Mouse (Mus musculus) ES-E14 (cell line): Measurements from ENCODE around the gene Tmem208. TPM values are rescaled to one million over a fixed set of nuclear protein-coding genes. Genes with fewer than 3 reads are reported as not detected.

ENCODE experiments used
- DNase-seq: peaks from one replicate; pipeline ENCODE4 v3.0.0-alpha.2; 2013; ENCODE audit warnings: low read depth, low spot score
- H3K27ac ChIP-seq: 2 replicates; pipeline ENCODE4 v1.5.1; 2012; ENCODE audit warnings: low read depth, mild to moderate bottlenecking, low read length, moderate library complexity, mixed read lengths; ENCODE audit not compliant: poor library complexity, insufficient read depth, severe bottlenecking
- H3K36me3 ChIP-seq: 2 replicates; pipeline ENCODE4 v1.6.1; 2012; ENCODE audit warnings: mild to moderate bottlenecking, low read length, moderate library complexity, mixed read lengths; ENCODE audit not compliant: control insufficient read depth, poor library complexity, insufficient read depth, severe bottlenecking
- H3K4me1 ChIP-seq, 2 experiments: fragments of 150-350 bp in 1 of 2; sonication (generic) in 1 of 2; 2 replicates each; pipeline ENCODE4 v1.6.1; 2012; ENCODE audit warnings: low read length in 2 of 2, mild to moderate bottlenecking in 1 of 2, mixed read lengths in 1 of 2; ENCODE audit not compliant: control insufficient read depth in 2 of 2, insufficient read depth in 2 of 2, poor library complexity in 1 of 2
- H3K4me3 ChIP-seq, 2 experiments: fragments of 150-350 bp in 1 of 2; sonication (generic) in 1 of 2; 2 replicates each; pipeline ENCODE4 v1.5.1; 2012; ENCODE audit warnings: low read length in 2 of 2, low read depth in 1 of 2, mild to moderate bottlenecking in 1 of 2, mixed read lengths in 1 of 2; ENCODE audit not compliant: insufficient read depth in 1 of 2, poor library complexity in 1 of 2, severe bottlenecking in 1 of 2
- H3K9ac ChIP-seq: 2 replicates; pipeline ENCODE4 v1.6.1; 2012; ENCODE audit warnings: low read depth, mild to moderate bottlenecking, low read length, mixed read lengths; ENCODE audit not compliant: poor library complexity, insufficient read depth, severe bottlenecking
- H3K9me3 ChIP-seq: fragments of 150-350 bp; sonication (generic); 2 replicates; pipeline ENCODE4 v1.6.1; 2012; ENCODE audit warnings: low read depth, mild to moderate bottlenecking, low read length; ENCODE audit not compliant: control insufficient read depth, insufficient read depth
- CHD2 ChIP-seq: IDR thresholded peaks from 2 replicates; pipeline ENCODE4 v1.6.1; 2014; ENCODE audit warnings: mild to moderate bottlenecking, low read depth, low read length, inconsistent platforms
- HCFC1 ChIP-seq: IDR thresholded peaks from 2 replicates; pipeline ENCODE4 v1.6.1; 2012; ENCODE audit warnings: low read length, inconsistent platforms, borderline replicate concordance; ENCODE audit not compliant: insufficient read depth
- MAFK ChIP-seq: IDR thresholded peaks from 2 replicates; pipeline ENCODE4 v1.6.1; 2014; ENCODE audit warnings: mild to moderate bottlenecking, low read depth, low read length, inconsistent platforms; ENCODE audit not compliant: insufficient read depth
- ZC3H11A ChIP-seq: IDR thresholded peaks from 2 replicates; pipeline ENCODE4 v1.6.1; 2012; ENCODE audit warnings: low read depth, mild to moderate bottlenecking, inconsistent platforms, low read length, borderline replicate concordance
- ZNF384 ChIP-seq: IDR thresholded peaks from 2 replicates; pipeline ENCODE4 v1.6.1; 2012; ENCODE audit warnings: low read depth, low read length, inconsistent platforms
- in situ Hi-C, 2 experiments: fragments of 600-800 bp; cut with MboI; formaldehyde crosslinking; loops; one replicate each; pipeline ENCODE4 v1.15.1; 2025; ENCODE audit warnings: low sequenced_read_pairs in 2 of 2, inconsistent platforms in 1 of 2; ENCODE audit not compliant: unreplicated experiment in 2 of 2
- total RNA-seq: library from RNA; depleted of rRNA; stranded (reverse); fragments of 300-350 nt; gene quantifications from 2 replicates; pipeline ENCODE4 v1.2.3, GENCODE M21; 2012; rRNA removed

Gene Tmem208
- total RNA-seq, 1 experiment = 123 TPM

DNA sequence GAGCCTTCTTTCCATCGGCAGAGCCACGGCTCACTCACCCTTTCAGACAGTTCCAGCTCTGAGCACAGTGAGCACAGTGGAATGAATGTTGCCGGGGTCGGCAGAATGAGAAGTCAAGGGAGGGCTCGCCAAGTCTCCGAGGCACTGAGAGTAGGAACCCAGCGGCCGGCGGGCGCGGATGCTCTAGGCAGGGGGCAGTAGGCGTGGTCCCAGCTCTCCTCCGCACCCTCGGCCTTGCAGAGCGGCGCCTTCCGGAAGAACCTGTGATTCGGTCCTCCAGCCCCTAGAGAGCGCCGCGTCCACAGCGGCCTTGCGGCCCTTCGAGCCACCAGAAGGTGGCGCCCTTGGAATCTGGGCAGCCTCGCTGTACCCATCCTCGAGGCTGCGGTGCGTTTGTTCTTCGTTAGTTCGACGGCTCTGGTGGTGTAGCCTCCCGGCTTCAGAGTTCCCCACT, 48.4 kb downstream of the Tmem208 start:
- H3K4me1 ChIP-seq = peaks cover 0 to 11% of the 10 kb centered on the region in 2 experiments; a peak in 1 of 4 replicates
- H3K36me3 ChIP-seq = no peaks in the 10 kb centered on the region
- TF ChIP-seq HCFC1 = peak; percentile 76; the same call in 1 of the 2 replicates
- TF ChIP-seq CHD2 = no peak
- H3K9me3 ChIP-seq = no peaks in the 10 kb centered on the region
- peak overlapping the region; percentile 43 to 55; a peak in 3 of 4 replicates for H3K4me3 ChIP-seq
- no peak overlapping the region for H3K27ac ChIP-seq
- in situ Hi-C loops = no loop called here
- peak; percentile 74 for DNase-seq
- H3K9ac ChIP-seq = peak overlapping the region; percentile 31; the same call in 1 of the 2 replicates

DNA sequence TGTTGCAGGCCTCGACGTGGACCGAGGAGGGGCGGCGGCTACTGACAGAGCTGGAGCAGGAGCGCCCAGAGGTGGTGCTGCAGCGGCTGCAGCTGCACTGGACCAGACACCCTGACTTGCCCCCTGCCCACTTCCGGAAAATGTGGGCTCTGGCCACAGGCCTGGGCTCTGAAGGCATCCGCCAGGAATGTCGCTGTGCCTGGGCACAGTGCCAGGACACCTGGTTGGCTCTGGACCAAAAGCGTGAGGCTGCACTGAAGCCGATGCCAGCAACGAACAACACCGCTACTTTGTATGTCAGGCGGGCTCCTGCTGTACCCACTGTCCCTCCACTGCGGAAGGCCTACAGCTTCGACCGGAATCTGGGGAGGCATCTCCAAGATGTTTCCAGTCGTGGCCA, 52.5 kb downstream of the Tmem208 start:
- Histone ChIP-seq H3K4me3 (peak overlapping the region; percentile 53 to 57), H3K27ac (no peak overlapping the region), H3K9ac (no peak overlapping the region; the same call in 1 of the 2 replicates), H3K9me3 (no peaks in the 10 kb centered on the region), H3K36me3 (no peaks in the 10 kb centered on the region), H3K4me1 (peaks cover 0 to 8% of the 10 kb centered on the region in 2 experiments; a peak in 1 of 4 replicates)
- no peak for DNase-seq
- in situ Hi-C loops = no loop called here
- TF ChIP-seq MAFK (no peak), ZC3H11A (no peak), HCFC1 (no peak), CHD2 (no peak), ZNF384 (no peak)

DNA sequence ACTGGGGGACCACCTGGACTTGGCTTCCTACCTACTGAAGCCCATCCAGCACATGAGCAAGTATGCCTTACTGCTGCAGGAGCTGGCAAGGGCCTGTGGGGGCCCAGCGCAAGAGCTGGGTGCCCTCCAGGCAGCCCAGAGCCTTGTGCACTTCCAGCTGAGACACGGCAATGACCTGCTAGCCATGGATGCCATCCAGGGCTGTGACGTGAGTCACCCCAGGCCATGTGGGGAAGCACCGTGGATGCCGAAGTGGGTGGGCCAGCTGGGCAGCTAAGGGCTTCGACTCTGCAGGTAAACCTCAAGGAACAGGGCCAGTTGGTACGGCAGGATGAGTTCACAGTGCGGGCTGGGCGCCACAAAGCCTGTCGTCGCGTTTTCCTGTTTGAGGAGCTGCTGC, 54.2 kb downstream of the Tmem208 start:
- H3K9ac ChIP-seq = no peak overlapping the region
- H3K36me3 ChIP-seq = no peaks in the 10 kb centered on the region
- in situ Hi-C loops = no loop called here
- 0 out of 4 replicates have a peak, but pooled peaks cover 0 to 2% of the 10 kb centered on the region in 2 experiments for H3K4me1 ChIP-seq
- H3K4me3 ChIP-seq = no peak overlapping the region
- DNase-seq = no peak
- H3K27ac ChIP-seq = no peak overlapping the region
- no peaks in the 10 kb centered on the region for H3K9me3 ChIP-seq
- TF ChIP-seq ZNF384 = no peak
- TF ChIP-seq ZC3H11A = no peak
- TF ChIP-seq MAFK = no peak
- no peak for TF ChIP-seq CHD2
- no peak for TF ChIP-seq HCFC1

GRCm38 (mm10) chr8:105384070-105384469, 57.9 kb downstream of the Tmem208 start:
- in situ Hi-C loops = no loop called here
- TF ChIP-seq MAFK (no peak), ZC3H11A (no peak), ZNF384 (no peak), CHD2 (no peak), HCFC1 (no peak)
- H3K9me3 ChIP-seq = no peaks in the 10 kb centered on the region

More at GRCm38 (mm10) chr8:105384070-105384469, 57.9 kb downstream of the Tmem208 start:
- Histone ChIP-seq H3K4me3 (no peak overlapping the region), H3K4me1 (no peaks in the 10 kb centered on the region), H3K36me3 (no peaks in the 10 kb centered on the region), H3K27ac (no peak overlapping the region), H3K9ac (no peak overlapping the region)
- DNase-seq = no peak

Other genes starting within 250 kb of the Tmem208 start
- gene Ces3b, start 242.6 kb upstream of the Tmem208 start, total RNA-seq = not detected in 2 replicates
- not detected in 2 replicates for gene Ces4a, start 194.6 kb upstream of the Tmem208 start, total RNA-seq
- gene Cbfb, start 155.7 kb upstream of the Tmem208 start, total RNA-seq = 36.2 and 47.0 TPM in 2 replicates
- 41.7 and 42.6 TPM in 2 replicates for gene D230025D16Rik, start 101.2 kb upstream of the Tmem208 start, total RNA-seq
- 2.5 and 2.8 TPM in 2 replicates for gene B3gnt9, start 71.2 kb upstream of the Tmem208 start, total RNA-seq
- gene Tradd, start 61.7 kb upstream of the Tmem208 start, total RNA-seq = 6.2 and 7.6 TPM in 2 replicates
- gene Fbxl8, start 61.7 kb upstream of the Tmem208 start, total RNA-seq = 1.2 and 2.3 TPM in 2 replicates
- 0.21 and 0.45 TPM in 2 replicates for gene Hsf4, start 56.6 kb upstream of the Tmem208 start, total RNA-seq
- 0.85 and 1.0 TPM in 2 replicates for gene Nol3, start 50.2 kb upstream of the Tmem208 start, total RNA-seq
- gene 4931428F04Rik, start 36.5 kb upstream of the Tmem208 start, total RNA-seq = 3.9 and 4.2 TPM in 2 replicates
- 22.0 and 33.5 TPM in 2 replicates for gene Exoc3l, start 30.3 kb upstream of the Tmem208 start, total RNA-seq
- gene E2f4, start 28.7 kb upstream of the Tmem208 start, total RNA-seq = 66.8 and 67.1 TPM in 2 replicates
- 3.5 and 4.3 TPM in 2 replicates for gene Elmo3, start 20.8 kb upstream of the Tmem208 start, total RNA-seq
- 2.5 and 2.8 TPM in 2 replicates for gene Lrrc29, start 76 bp upstream of the Tmem208 start, total RNA-seq
- gene Fhod1, start 21.6 kb downstream of the Tmem208 start, total RNA-seq = 9.1 and 12.7 TPM in 2 replicates
- 5.8 and 11.7 TPM in 2 replicates for gene Slc9a5, start 22.5 kb downstream of the Tmem208 start, total RNA-seq
- 3.0 and 3.1 TPM in 2 replicates for gene Plekhg4, start 46.9 kb downstream of the Tmem208 start, total RNA-seq
- gene Kctd19, start 87.1 kb downstream of the Tmem208 start, total RNA-seq = 0.18 and 0.37 TPM in 2 replicates
- gene Lrrc36, start 87.2 kb downstream of the Tmem208 start, total RNA-seq = 0.13 TPM in 1 of 2 replicates, not detected in the other
- gene Tppp3, start 145.2 kb downstream of the Tmem208 start, total RNA-seq = 16.7 and 17.3 TPM in 2 replicates
- gene Zdhhc1, start 170.5 kb downstream of the Tmem208 start, total RNA-seq = 3.2 and 7.6 TPM in 2 replicates
- 0.67 and 0.74 TPM in 2 replicates for gene Hsd11b2, start 192.4 kb downstream of the Tmem208 start, total RNA-seq
- gene Atp6v0d1, start 239.7 kb downstream of the Tmem208 start, total RNA-seq = 65.1 and 85.5 TPM in 2 replicates